Mouse (Mus musculus) neural tube, embryonic 11.5 days (tissue): ENCODE measurements around the gene Cmah. TPM values are rescaled to one million over a fixed set of nuclear protein-coding genes. Genes with fewer than 3 reads are reported as not detected.

ENCODE experiments used
- ATAC-seq: fragments of 200-750 bp; cut with Nextera tagmentation; 2 replicates; pipeline ENCODE4 v1.8.0; 2017; ENCODE audit warnings: moderate number of reproducible peaks, mild to moderate bottlenecking, moderate TSS enrichment, moderate library complexity; ENCODE audit not compliant: insufficient read depth, low FRiP score, low TSS enrichment
- DNase-seq: peaks from one replicate; pipeline ENCODE4 v3.0.0-alpha.2; 2015; ENCODE audit warnings: low spot score
- H3K27ac ChIP-seq: fragments of 300-500 bp; sonication (generic); 2 replicates; pipeline ENCODE4 v1.5.1; 2014; ENCODE audit warnings: low read depth, mild to moderate bottlenecking, low read length
- H3K27me3 ChIP-seq: fragments of 300-500 bp; sonication (generic); 2 replicates; pipeline ENCODE4 v1.6.1; 2014; ENCODE audit warnings: mild to moderate bottlenecking, low read length, mixed read lengths; ENCODE audit not compliant: control insufficient read depth, insufficient read depth
- H3K36me3 ChIP-seq: fragments of 300-500 bp; sonication (generic); 2 replicates; pipeline ENCODE4 v1.6.1; 2014; ENCODE audit warnings: mild to moderate bottlenecking, low read length, moderate library complexity, mixed read lengths; ENCODE audit not compliant: control insufficient read depth, insufficient read depth
- H3K4me1 ChIP-seq: fragments of 300-500 bp; sonication (generic); 2 replicates; pipeline ENCODE4 v1.6.1; 2014; ENCODE audit warnings: low read length, mixed read lengths; ENCODE audit not compliant: control insufficient read depth, insufficient read depth
- H3K4me2 ChIP-seq: fragments of 300-500 bp; sonication (generic); 2 replicates; pipeline ENCODE4 v1.6.1; 2014; ENCODE audit warnings: low read depth, mild to moderate bottlenecking, moderate library complexity
- H3K4me3 ChIP-seq: fragments of 300-500 bp; sonication (generic); 2 replicates; pipeline ENCODE4 v1.5.1; 2014; ENCODE audit warnings: low read depth, low read length
- H3K9ac ChIP-seq: fragments of 300-500 bp; sonication (generic); 2 replicates; pipeline ENCODE4 v1.6.1; 2014; ENCODE audit warnings: mild to moderate bottlenecking, low read length
- H3K9me3 ChIP-seq: fragments of 300-500 bp; sonication (generic); 2 replicates; pipeline ENCODE4 v1.6.1; 2016; ENCODE audit warnings: low read length; ENCODE audit not compliant: control insufficient read depth
- WGBS: fragments of 180-500 bp; shearing (Covaris S2); extraction: QIAGEN DNeasy Blood & Tissue Kit; methylation state at CpG from one replicate; pipeline ENCODE4 v1.1.7; 2014; 5-methylcytosine and 5-hydroxymethylcytosine counted together
- polyA plus RNA-seq: library from polyadenylated mRNA; unstranded; fragments of >200 nt; fragmentation: Nextera tagmentation; extraction: Ambion mirVana; gene quantifications from 2 replicates; pipeline ENCODE4 v1.2.1, GENCODE M21; 2014

Gene Cmah
- polyA plus RNA-seq, 1 experiment from 2014 or later, result 0.34 TPM

DNA sequence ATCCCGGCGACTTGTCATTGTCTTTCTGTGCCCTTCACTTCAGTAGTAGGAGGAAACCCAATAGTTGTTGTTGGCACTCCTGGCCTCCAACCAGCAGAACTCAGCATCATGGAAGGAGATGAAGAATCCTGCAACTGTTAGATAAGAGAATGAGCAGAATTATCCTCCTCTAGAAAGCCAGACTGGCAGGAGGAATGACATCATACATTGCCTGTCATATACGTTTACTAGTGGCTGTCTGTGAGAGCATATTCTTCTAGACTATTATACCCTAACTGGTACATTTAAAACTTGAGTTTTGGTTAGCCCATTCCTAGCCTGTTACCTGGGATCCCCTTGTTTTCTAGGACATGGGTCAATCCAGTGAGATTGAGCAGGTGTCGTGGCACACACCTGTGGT, 9.6 kb downstream of the Cmah start:
- no peaks in the 10 kb centered on the region for H3K4me1 ChIP-seq
- no peak overlapping the region for H3K27ac ChIP-seq
- H3K36me3 ChIP-seq, result no peaks in the 10 kb centered on the region
- 82% methylated on average over 4 of the region's 4 CpGs for WGBS
- no peaks in the 10 kb centered on the region for H3K9me3 ChIP-seq
- no peak for DNase-seq
- H3K4me2 ChIP-seq, result no peak overlapping the region
- no peaks in the 10 kb centered on the region for H3K27me3 ChIP-seq
- no peak overlapping the region for H3K4me3 ChIP-seq
- no peak overlapping the region for H3K9ac ChIP-seq
- ATAC-seq, result no peak

GRCm38 (mm10) chr13:24337874-24338273, 10.7 kb downstream of the Cmah start:
- H3K9me3 ChIP-seq, result no peaks in the 10 kb centered on the region
- 53% methylated on average over 3 of the region's 3 CpGs for WGBS
- no peak for ATAC-seq

GRCm38 (mm10) chr13:24338343-24338861, 11.2 kb downstream of the Cmah start:
- DNase-seq (no peak), ATAC-seq (no peak)
- Histone ChIP-seq H3K4me2 (no peak overlapping the region), H3K27ac (no peak overlapping the region), H3K27me3 (no peaks in the 10 kb centered on the region), H3K9me3 (no peaks in the 10 kb centered on the region), H3K4me3 (no peak overlapping the region), H3K4me1 (no peaks in the 10 kb centered on the region), H3K36me3 (no peaks in the 10 kb centered on the region), H3K9ac (no peak overlapping the region)
- 88% methylated on average over 4 of the region's 4 CpGs for WGBS

More at GRCm38 (mm10) chr13:24337874-24338273, 10.7 kb downstream of the Cmah start:
- no peaks in the 10 kb centered on the region for H3K27me3 ChIP-seq
- H3K9ac ChIP-seq, result no peak overlapping the region
- H3K4me1 ChIP-seq, result no peaks in the 10 kb centered on the region
- peak; percentile 16 for DNase-seq
- no peak overlapping the region for H3K4me2 ChIP-seq
- no peak overlapping the region for H3K27ac ChIP-seq
- no peak overlapping the region for H3K4me3 ChIP-seq
- no peaks in the 10 kb centered on the region for H3K36me3 ChIP-seq

- H3K36me3 ChIP-seq, result no peaks in the 10 kb centered on the region
- no peak for DNase-seq
- H3K4me3 ChIP-seq, result no peak overlapping the region
- H3K27me3 ChIP-seq, result no peaks in the 10 kb centered on the region
- H3K9me3 ChIP-seq, result no peaks in the 10 kb centered on the region
- H3K27ac ChIP-seq, result no peak overlapping the region
- H3K9ac ChIP-seq, result no peak overlapping the region
- no peak for ATAC-seq
- H3K4me1 ChIP-seq, result no peaks in the 10 kb centered on the region
- H3K4me2 ChIP-seq, result no peak overlapping the region
Measured at GRCm38 (mm10) chr13:24339907-24340306, 12.7 kb downstream of the Cmah start.

- H3K4me3 ChIP-seq, result no peak overlapping the region
- H3K4me1 ChIP-seq, result no peaks in the 10 kb centered on the region
- WGBS, result 92% methylated on average over 6 of the region's 6 CpGs
- no peak overlapping the region for H3K9ac ChIP-seq
- DNase-seq, result no peak
- no peak overlapping the region for H3K4me2 ChIP-seq
- no peak overlapping the region for H3K27ac ChIP-seq
- no peaks in the 10 kb centered on the region for H3K27me3 ChIP-seq
- no peak for ATAC-seq
- H3K9me3 ChIP-seq, result no peaks in the 10 kb centered on the region
- H3K36me3 ChIP-seq, result no peaks in the 10 kb centered on the region
Measured at GRCm38 (mm10) chr13:24340462-24340861, 13.3 kb downstream of the Cmah start.

GRCm38 (mm10) chr13:24342091-24342490, 14.9 kb downstream of the Cmah start:
- no peaks in the 10 kb centered on the region for H3K9me3 ChIP-seq
- H3K4me3 ChIP-seq, result no peak overlapping the region
- no peak for DNase-seq
- no peaks in the 10 kb centered on the region for H3K4me1 ChIP-seq
- H3K9ac ChIP-seq, result no peak overlapping the region
- 83% methylated on average over 4 of the region's 4 CpGs for WGBS
- ATAC-seq, result no peak
- H3K27ac ChIP-seq, result no peak overlapping the region
- H3K36me3 ChIP-seq, result no peaks in the 10 kb centered on the region
- H3K27me3 ChIP-seq, result no peaks in the 10 kb centered on the region
- no peak overlapping the region for H3K4me2 ChIP-seq

- H3K9me3 ChIP-seq, result no peaks in the 10 kb centered on the region
- no peak for DNase-seq
- no peaks in the 10 kb centered on the region for H3K27me3 ChIP-seq
- H3K4me2 ChIP-seq, result no peak overlapping the region
- 91% methylated on average over 5 of the region's 5 CpGs for WGBS
- H3K9ac ChIP-seq, result no peak overlapping the region
- no peak overlapping the region for H3K4me3 ChIP-seq
- no peak for ATAC-seq
- H3K27ac ChIP-seq, result no peak overlapping the region
- no peaks in the 10 kb centered on the region for H3K4me1 ChIP-seq
- H3K36me3 ChIP-seq, result no peaks in the 10 kb centered on the region
Measured at GRCm38 (mm10) chr13:24353004-24353403, 25.8 kb downstream of the Cmah start.

DNA sequence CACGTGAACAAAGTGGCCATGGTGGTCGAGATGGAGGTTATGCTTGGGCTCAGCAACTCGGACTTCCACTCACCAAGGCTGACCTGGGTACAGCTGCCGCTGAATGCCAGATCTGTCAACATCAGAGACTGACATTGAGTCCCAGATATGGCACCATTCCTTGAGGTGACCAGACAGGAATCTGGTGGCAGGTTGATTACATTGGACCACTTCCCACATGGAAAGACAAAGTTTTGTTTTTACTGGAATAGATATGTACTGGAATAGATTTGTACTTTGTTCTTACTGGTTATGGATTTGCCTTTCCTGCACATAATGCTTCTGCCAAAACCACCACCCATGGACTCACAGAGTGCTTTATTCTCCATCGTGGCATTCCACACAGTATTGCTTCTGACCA, 27.5 kb downstream of the Cmah start:
- ATAC-seq, result no peak
- no peaks in the 10 kb centered on the region for H3K27me3 ChIP-seq
- H3K4me2 ChIP-seq, result no peak overlapping the region
- 87% methylated on average over 5 of the region's 5 CpGs for WGBS
- no peak overlapping the region for H3K9ac ChIP-seq
- no peaks in the 10 kb centered on the region for H3K4me1 ChIP-seq
- no peaks in the 10 kb centered on the region for H3K9me3 ChIP-seq
- no peak overlapping the region for H3K27ac ChIP-seq
- no peak for DNase-seq
- H3K36me3 ChIP-seq, result no peaks in the 10 kb centered on the region
- no peak overlapping the region for H3K4me3 ChIP-seq

- H3K9me3 ChIP-seq, result no peaks in the 10 kb centered on the region
- no peak overlapping the region for H3K4me3 ChIP-seq
- H3K4me2 ChIP-seq, result no peak overlapping the region
- DNase-seq, result no peak
- 71% methylated on average over 1 of the region's 1 CpGs for WGBS
- no peaks in the 10 kb centered on the region for H3K4me1 ChIP-seq
- H3K36me3 ChIP-seq, result no peaks in the 10 kb centered on the region
- no peak overlapping the region for H3K9ac ChIP-seq
- no peak overlapping the region for H3K27ac ChIP-seq
- ATAC-seq, result no peak
- H3K27me3 ChIP-seq, result no peaks in the 10 kb centered on the region
Measured at GRCm38 (mm10) chr13:24359181-24359580, 32.0 kb downstream of the Cmah start.
